Mouse (Mus musculus): ENCODE measurements around the gene Tcstv3. TPM values are rescaled to one million over a fixed set of nuclear protein-coding genes. Genes with fewer than 3 reads are reported as not detected.

Gene Tcstv3
- not detected for polyA plus RNA-seq (2014; fragmentation: Illumina TruSeq; extraction: RNeasy Lipid Tissue Mini Kit (QIAGEN cat#74804); ENCODE audit: low read depth, low replicate concordance)

GRCm38 (mm10) chr13:120316578-120316977, at the start of gene Tcstv3:
Tcstv3 (plus strand) TSS chr13:120316878.

DNA sequence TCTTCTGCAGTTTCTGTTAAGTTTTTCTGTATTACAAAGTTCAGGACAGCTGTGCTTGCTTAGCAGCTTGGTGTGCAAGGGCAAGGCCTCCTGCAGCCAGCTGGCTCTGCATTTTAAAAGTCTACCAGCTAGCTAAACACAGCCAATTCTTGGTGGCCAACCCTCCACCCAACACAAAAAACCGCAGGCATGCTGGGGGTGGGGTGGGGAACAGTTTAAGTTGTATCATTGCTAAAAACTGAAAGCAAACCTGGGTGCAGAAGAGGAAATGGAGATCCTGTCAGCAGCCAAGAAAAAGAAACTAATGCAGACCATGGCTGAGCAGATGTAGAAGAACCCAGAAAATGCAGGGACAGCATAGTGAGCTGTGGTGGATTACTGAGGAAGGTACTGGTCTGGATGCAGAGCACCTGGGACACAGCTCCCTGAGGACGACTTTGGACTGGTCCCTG, 16.7 kb upstream of the Tcstv3 start, which contains the start of gene BC147527:
Gene BC147527, plus strand, starts transcription at position 402 of the 452 bp plus-strand sequence.

Other genes with a start within 250 kb of the Tcstv3 start
- gene Gm20767, start 176.6 kb upstream of the Tcstv3 start, polyA plus RNA-seq (2014; fragmentation: Illumina TruSeq; extraction: RNeasy Lipid Tissue Mini Kit (QIAGEN cat#74804); ENCODE audit: low read depth, low replicate concordance) = not detected
- gene Gm21818, start 144.4 kb upstream of the Tcstv3 start, polyA plus RNA-seq (2014; fragmentation: Illumina TruSeq; extraction: RNeasy Lipid Tissue Mini Kit (QIAGEN cat#74804); ENCODE audit: low read depth, low replicate concordance) = not detected
- not detected for gene Gm21762, start 100.9 kb upstream of the Tcstv3 start, polyA plus RNA-seq (2014; fragmentation: Illumina TruSeq; extraction: RNeasy Lipid Tissue Mini Kit (QIAGEN cat#74804); ENCODE audit: low read depth, low replicate concordance)
- gene Gm21731, start 77.8 kb upstream of the Tcstv3 start, polyA plus RNA-seq (2014; fragmentation: Illumina TruSeq; extraction: RNeasy Lipid Tissue Mini Kit (QIAGEN cat#74804); ENCODE audit: low read depth, low replicate concordance) = not detected
- gene AF067061, start 53.8 kb upstream of the Tcstv3 start, polyA plus RNA-seq (2014; fragmentation: Illumina TruSeq; extraction: RNeasy Lipid Tissue Mini Kit (QIAGEN cat#74804); ENCODE audit: low read depth, low replicate concordance) = not detected
- 1.0 TPM for gene BC147527, start 16.5 kb upstream of the Tcstv3 start, polyA plus RNA-seq (2014; fragmentation: Illumina TruSeq; extraction: RNeasy Lipid Tissue Mini Kit (QIAGEN cat#74804); ENCODE audit: low read depth, low replicate concordance)

All from sigmoid colon, adult 10 weeks (tissue).